Mouse (Mus musculus) megakaryocyte, embryonic 14.5 days (primary cell): ENCODE data around the gene F10.

Experiments
- FLI1 ChIP-seq: IDR thresholded peaks from 2 replicates; pipeline ENCODE4 v1.6.1; 2012; ENCODE audit warnings: low read length, inconsistent platforms, mixed read lengths
- GATA1 ChIP-seq: IDR thresholded peaks from 3 replicates; pipeline ENCODE4 v1.6.1; 2012; ENCODE audit warnings: mixed read lengths, low read length, inconsistent platforms, borderline replicate concordance

DNA sequence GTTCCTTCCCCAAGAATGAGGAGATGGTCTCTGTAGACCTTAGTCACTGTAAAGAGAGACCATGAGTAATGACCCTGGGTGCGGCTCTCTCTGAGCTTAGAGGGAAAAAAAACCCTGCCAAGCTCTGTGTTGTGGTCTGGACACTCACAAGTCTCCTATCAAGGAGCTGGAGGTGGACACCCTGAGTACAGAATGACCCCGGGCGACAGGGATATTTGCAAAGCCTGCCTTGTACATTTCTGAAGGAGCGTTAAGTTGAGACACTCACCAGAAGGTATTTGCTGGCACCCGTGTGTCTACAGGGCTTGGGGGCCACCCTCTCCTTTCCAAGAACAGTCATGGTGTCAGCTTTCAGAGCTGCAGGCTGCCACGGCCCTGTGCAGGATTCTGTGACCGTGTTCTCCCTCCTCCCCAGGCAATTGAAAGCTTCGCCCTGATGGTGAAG is 40.3 kb upstream of the F10 start:
- TF ChIP-seq GATA1 (no peak), FLI1 (no peak)
